Mouse (Mus musculus): ENCODE results near the gene Slc35f1. TPM values are rescaled to one million over a fixed set of nuclear protein-coding genes. Genes with fewer than 3 reads are reported as not detected.

Gene Slc35f1
- polyA plus RNA-seq, 1 experiment from 2014 or later = 2.0 TPM

DNA sequence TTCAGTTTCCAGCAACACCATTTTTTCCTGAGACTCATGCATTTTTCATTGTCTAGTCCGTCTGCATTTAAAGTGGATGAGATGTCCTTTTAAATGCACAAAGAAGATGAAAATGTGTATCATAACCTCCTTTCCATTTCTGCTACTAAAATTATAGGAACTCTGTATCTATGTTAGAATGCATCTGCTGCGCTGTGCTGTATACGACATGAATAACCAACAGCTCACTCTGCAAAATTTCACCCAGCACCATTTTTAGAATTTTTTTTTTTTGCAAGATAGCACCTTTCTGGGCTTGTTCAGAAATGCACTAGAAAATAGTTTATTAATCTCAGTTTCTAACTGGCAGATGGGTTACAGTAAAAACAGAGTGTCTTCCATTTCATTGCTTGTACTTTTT is 236.0 kb downstream of the Slc35f1 start:
- Histone ChIP-seq H3K4me3 (ENCODE audit: low read depth, low read length) (no peak overlapping the region), H3K4me2 (ENCODE audit: low read depth, severe bottlenecking) (no peak overlapping the region), H3K27ac (replicated peaks; ENCODE audit: low read depth, low read length) (no peak overlapping the region), H3K4me1 (ENCODE audit: control insufficient read depth, insufficient read depth, low read length) (no peaks in the 10 kb centered on the region), H3K27me3 (ENCODE audit: control insufficient read depth, insufficient read depth, low read length) (no peaks in the 10 kb centered on the region), H3K9ac (ENCODE audit: low read length) (no peak overlapping the region), H3K36me3 (ENCODE audit: control insufficient read depth, insufficient read depth, low read length) (no peaks in the 10 kb centered on the region), H3K9me3 (ENCODE audit: control insufficient read depth, low read length) (no peaks in the 10 kb centered on the region)
- DNase-seq (ENCODE audit: low spot score) (no peak), ATAC-seq (ENCODE audit: insufficient number of reproducible peaks, low FRiP score, low TSS enrichment, low read depth) (no peak)
- WGBS = 92% methylated on average over 3 of the region's 3 CpGs

DNA sequence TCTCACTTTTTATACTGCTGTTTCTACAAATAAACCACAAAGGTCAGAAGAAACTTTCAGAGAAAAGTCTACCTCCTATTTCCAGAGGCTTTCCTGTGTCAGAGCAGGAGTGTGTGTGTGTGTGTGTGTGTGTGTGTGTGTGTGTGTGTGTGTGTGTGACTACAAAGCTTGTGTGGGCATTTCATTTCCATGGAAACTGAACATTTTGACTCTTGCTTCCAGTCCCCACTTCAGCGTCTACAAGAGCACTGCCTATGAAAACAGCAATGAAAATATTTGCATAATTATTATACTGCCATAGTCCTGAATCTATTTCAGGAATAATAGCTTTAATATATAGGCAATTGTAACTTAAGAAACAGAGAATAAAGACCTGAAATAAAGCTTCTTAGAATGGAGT is 241.8 kb downstream of the Slc35f1 start:
- DNase-seq (ENCODE audit: low spot score) (no peak), ATAC-seq (ENCODE audit: insufficient number of reproducible peaks, low FRiP score, low TSS enrichment, low read depth) (no peak)
- Histone ChIP-seq H3K4me3 (ENCODE audit: low read depth, low read length) (no peak overlapping the region), H3K4me1 (ENCODE audit: control insufficient read depth, insufficient read depth, low read length) (no peaks in the 10 kb centered on the region), H3K4me2 (ENCODE audit: low read depth, severe bottlenecking) (no peak overlapping the region), H3K9me3 (ENCODE audit: control insufficient read depth, low read length) (no peaks in the 10 kb centered on the region), H3K9ac (ENCODE audit: low read length) (no peak overlapping the region), H3K36me3 (ENCODE audit: control insufficient read depth, insufficient read depth, low read length) (no peaks in the 10 kb centered on the region), H3K27me3 (ENCODE audit: control insufficient read depth, insufficient read depth, low read length) (no peaks in the 10 kb centered on the region), H3K27ac (replicated peaks; ENCODE audit: low read depth, low read length) (no peak overlapping the region)
- WGBS = 89% methylated on average over 1 of the region's 1 CpGs

DNA sequence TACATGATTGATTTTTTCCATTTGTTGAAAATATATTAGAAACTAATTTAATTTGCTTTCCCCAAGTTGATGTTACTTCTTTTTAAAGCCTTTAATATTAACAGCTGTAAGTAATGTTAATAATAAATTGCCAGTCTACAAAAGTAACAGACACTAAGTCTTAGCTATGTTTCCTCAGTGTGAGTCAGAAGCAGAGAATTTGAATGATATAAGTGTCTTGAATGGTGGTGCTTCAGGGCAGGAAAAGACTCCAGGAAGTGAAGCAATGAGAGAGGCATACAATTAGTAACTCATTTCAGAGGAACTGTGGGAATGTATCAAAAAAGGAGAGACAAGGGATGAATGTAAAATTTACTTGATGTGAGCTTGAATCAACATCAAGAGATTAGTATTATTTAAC is 244.3 kb downstream of the Slc35f1 start:
- H3K9ac ChIP-seq (ENCODE audit: low read length) = no peak overlapping the region

DNA sequence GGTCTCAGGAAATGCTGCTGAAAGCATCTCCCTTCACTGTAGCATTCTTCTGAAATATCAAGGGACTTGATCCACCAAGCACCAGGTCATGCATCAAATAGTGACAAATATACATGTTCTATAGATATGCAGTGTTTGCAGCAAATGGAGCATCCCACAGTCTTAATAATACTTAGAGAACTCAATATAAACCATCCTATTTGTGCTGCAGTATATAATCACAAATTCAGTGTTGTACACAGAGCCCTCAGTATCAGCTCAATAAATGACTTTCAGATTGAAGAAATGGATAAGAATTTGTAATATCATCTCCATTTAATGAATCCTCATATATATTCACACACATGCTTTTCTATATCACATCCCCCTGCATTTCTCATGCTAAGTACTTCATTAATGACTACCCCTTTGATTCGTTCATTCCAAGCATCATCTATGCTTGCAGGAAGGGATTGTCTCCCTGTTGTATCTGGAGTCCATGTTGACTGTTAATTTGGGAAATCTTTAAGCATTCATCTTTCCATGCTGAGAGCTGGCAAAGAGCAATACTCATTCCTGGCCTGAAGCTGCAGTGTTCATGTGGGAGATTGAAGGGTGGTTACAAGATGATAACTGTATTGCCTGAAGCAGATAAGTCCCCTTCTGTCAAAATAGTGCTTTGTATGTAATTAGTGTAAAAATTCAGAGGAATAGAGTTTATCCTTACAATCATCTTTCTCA is 249.9 kb downstream of the Slc35f1 start:
- no peak overlapping the region for H3K4me3 ChIP-seq (ENCODE audit: low read depth, low read length)
- H3K4me2 ChIP-seq (ENCODE audit: low read depth, severe bottlenecking) = no peak overlapping the region
- H3K4me1 ChIP-seq (ENCODE audit: control insufficient read depth, insufficient read depth, low read length) = no peaks in the 10 kb centered on the region
- DNase-seq (ENCODE audit: low spot score) (no peak), ATAC-seq (ENCODE audit: insufficient number of reproducible peaks, low FRiP score, low TSS enrichment, low read depth) (no peak)
- H3K9ac ChIP-seq (ENCODE audit: low read length) = no peak overlapping the region
- no peak overlapping the region for H3K27ac ChIP-seq (replicated peaks; ENCODE audit: low read depth, low read length)
- WGBS = 82% methylated on average over 1 of the region's 1 CpGs
- H3K9me3 ChIP-seq (ENCODE audit: control insufficient read depth, low read length) = no peaks in the 10 kb centered on the region
- no peaks in the 10 kb centered on the region for H3K27me3 ChIP-seq (ENCODE audit: control insufficient read depth, insufficient read depth, low read length)
- no peaks in the 10 kb centered on the region for H3K36me3 ChIP-seq (ENCODE audit: control insufficient read depth, insufficient read depth, low read length)

More for the DNA sequence above, 244.3 kb downstream of the Slc35f1 start:
- ATAC-seq (ENCODE audit: insufficient number of reproducible peaks, low FRiP score, low TSS enrichment, low read depth) (no peak), DNase-seq (ENCODE audit: low spot score) (no peak)
- no peaks in the 10 kb centered on the region for H3K4me1 ChIP-seq (ENCODE audit: control insufficient read depth, insufficient read depth, low read length)
- no peak overlapping the region for H3K4me3 ChIP-seq (ENCODE audit: low read depth, low read length)
- no peaks in the 10 kb centered on the region for H3K36me3 ChIP-seq (ENCODE audit: control insufficient read depth, insufficient read depth, low read length)
- H3K4me2 ChIP-seq (ENCODE audit: low read depth, severe bottlenecking) = no peak overlapping the region
- H3K27me3 ChIP-seq (ENCODE audit: control insufficient read depth, insufficient read depth, low read length) = no peaks in the 10 kb centered on the region
- H3K9me3 ChIP-seq (ENCODE audit: control insufficient read depth, low read length) = no peaks in the 10 kb centered on the region
- no peak overlapping the region for H3K27ac ChIP-seq (replicated peaks; ENCODE audit: low read depth, low read length)

DNA sequence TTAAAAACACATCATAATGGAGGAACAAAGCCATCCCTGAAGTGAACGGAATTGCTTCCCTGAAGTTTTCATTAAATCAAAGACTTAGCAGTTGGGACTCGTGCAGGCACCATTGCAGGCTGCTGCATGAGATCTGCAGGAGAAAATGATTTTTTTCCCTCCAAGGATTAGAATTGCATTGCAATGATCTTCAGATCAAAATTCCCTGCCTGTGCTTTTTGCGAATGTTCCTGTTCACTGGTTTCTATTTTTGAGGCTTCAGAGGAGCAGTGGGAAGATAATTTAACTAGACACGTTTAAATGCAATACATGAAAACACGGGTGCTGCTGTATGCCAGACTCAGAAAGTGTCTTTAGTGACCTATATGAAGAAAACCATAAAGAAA is 250.5 kb downstream of the Slc35f1 start:
- no peak for DNase-seq (ENCODE audit: low spot score)
- Histone ChIP-seq H3K9ac (ENCODE audit: low read length) (no peak overlapping the region), H3K27ac (replicated peaks; ENCODE audit: low read depth, low read length) (no peak overlapping the region), H3K4me2 (ENCODE audit: low read depth, severe bottlenecking) (no peak overlapping the region), H3K4me1 (ENCODE audit: control insufficient read depth, insufficient read depth, low read length) (no peaks in the 10 kb centered on the region), H3K36me3 (ENCODE audit: control insufficient read depth, insufficient read depth, low read length) (no peaks in the 10 kb centered on the region), H3K27me3 (ENCODE audit: control insufficient read depth, insufficient read depth, low read length) (no peaks in the 10 kb centered on the region), H3K9me3 (ENCODE audit: control insufficient read depth, low read length) (no peaks in the 10 kb centered on the region), H3K4me3 (ENCODE audit: low read depth, low read length) (no peak overlapping the region)
- ATAC-seq (ENCODE audit: insufficient number of reproducible peaks, low FRiP score, low TSS enrichment, low read depth) = no peak
- 81% methylated on average over 5 of the region's 5 CpGs for WGBS

DNA sequence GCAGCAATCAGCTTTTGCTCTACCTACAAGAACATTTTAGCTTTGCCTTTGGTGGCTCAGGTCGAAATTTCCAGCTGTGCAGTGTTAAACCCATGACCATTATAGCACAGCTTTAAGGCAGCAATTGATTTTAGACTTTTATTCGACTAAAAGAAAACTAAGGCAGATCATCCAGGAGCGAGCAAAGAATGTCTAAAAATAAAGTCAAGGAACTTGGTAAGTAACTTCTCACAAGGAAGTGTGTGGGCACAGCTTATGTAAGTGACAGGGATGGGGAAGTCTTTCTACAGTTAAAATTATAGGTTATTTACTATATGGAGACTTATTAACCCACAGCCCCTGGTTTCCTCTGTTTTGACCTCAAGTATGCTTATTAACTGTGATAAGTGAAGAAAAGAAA is 262.2 kb downstream of the Slc35f1 start:
- ATAC-seq (ENCODE audit: insufficient number of reproducible peaks, low FRiP score, low TSS enrichment, low read depth) (no peak), DNase-seq (ENCODE audit: low spot score) (no peak)
- no peaks in the 10 kb centered on the region for H3K27me3 ChIP-seq (ENCODE audit: control insufficient read depth, insufficient read depth, low read length)
- H3K4me3 ChIP-seq (ENCODE audit: low read depth, low read length) = no peak overlapping the region
- no peak overlapping the region for H3K4me2 ChIP-seq (ENCODE audit: low read depth, severe bottlenecking)
- no peaks in the 10 kb centered on the region for H3K4me1 ChIP-seq (ENCODE audit: control insufficient read depth, insufficient read depth, low read length)
- no peak overlapping the region for H3K9ac ChIP-seq (ENCODE audit: low read length)
- WGBS = 79% methylated on average over 3 of the region's 3 CpGs
- no peaks in the 10 kb centered on the region for H3K9me3 ChIP-seq (ENCODE audit: control insufficient read depth, low read length)
- no peaks in the 10 kb centered on the region for H3K36me3 ChIP-seq (ENCODE audit: control insufficient read depth, insufficient read depth, low read length)
- no peak overlapping the region for H3K27ac ChIP-seq (replicated peaks; ENCODE audit: low read depth, low read length)

DNA sequence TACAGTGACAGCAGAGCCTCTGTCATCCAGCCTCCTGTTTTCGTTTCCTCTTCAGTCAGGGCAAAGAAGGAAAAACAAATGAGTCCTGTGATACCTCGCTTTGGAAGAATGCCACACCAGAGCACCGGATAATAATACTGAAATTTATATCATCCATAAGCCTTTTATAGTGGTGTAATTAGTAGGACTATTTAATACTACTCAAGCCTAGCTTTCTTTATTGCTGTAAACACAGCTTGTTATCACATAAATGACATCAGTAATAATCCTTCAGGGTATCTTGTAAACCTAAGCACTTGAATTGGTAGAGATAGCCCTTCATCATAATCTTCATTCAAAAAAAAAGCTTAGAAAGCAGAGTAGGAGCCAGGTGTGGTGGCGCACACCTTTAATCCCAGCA is 266.4 kb downstream of the Slc35f1 start:
- ATAC-seq (ENCODE audit: insufficient number of reproducible peaks, low FRiP score, low TSS enrichment, low read depth) (no peak), DNase-seq (ENCODE audit: low spot score) (no peak)

DNA sequence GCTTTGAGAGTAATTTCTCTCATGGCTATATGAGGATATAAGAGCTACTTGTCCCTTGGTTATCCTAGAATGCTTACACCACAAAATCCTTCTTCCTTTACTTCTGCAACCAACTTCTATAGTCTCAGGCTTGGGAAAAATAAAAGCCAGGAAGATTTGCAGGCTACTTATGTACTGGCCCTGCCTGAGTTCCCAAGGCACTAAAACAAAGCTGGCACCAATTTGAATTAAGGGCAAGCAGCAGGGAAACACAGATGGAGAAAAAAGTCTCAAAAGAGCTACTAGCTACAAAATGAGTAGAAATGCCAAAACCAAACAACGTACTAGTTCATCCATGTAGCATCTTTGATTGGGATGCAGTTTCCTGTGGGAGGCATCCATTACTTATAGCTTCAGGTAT is 288.9 kb downstream of the Slc35f1 start:
- H3K4me1 ChIP-seq (ENCODE audit: control insufficient read depth, insufficient read depth, low read length) = no peaks in the 10 kb centered on the region
- no peak for DNase-seq (ENCODE audit: low spot score)
- H3K27me3 ChIP-seq (ENCODE audit: control insufficient read depth, insufficient read depth, low read length) = no peaks in the 10 kb centered on the region
- WGBS = 90% methylated on average over 1 of the region's 1 CpGs
- no peak overlapping the region for H3K27ac ChIP-seq (replicated peaks; ENCODE audit: low read depth, low read length)
- no peaks in the 10 kb centered on the region for H3K9me3 ChIP-seq (ENCODE audit: control insufficient read depth, low read length)
- no peak overlapping the region for H3K4me2 ChIP-seq (ENCODE audit: low read depth, severe bottlenecking)
- H3K9ac ChIP-seq (ENCODE audit: low read length) = no peak overlapping the region
- H3K36me3 ChIP-seq (ENCODE audit: control insufficient read depth, insufficient read depth, low read length) = no peaks in the 10 kb centered on the region
- H3K4me3 ChIP-seq (ENCODE audit: low read depth, low read length) = no peak overlapping the region
- ATAC-seq (ENCODE audit: insufficient number of reproducible peaks, low FRiP score, low TSS enrichment, low read depth) = no peak

More for the DNA sequence above, 266.4 kb downstream of the Slc35f1 start:
- Histone ChIP-seq H3K4me3 (ENCODE audit: low read depth, low read length) (no peak overlapping the region), H3K9ac (ENCODE audit: low read length) (no peak overlapping the region), H3K4me2 (ENCODE audit: low read depth, severe bottlenecking) (no peak overlapping the region), H3K4me1 (ENCODE audit: control insufficient read depth, insufficient read depth, low read length) (no peaks in the 10 kb centered on the region), H3K27me3 (ENCODE audit: control insufficient read depth, insufficient read depth, low read length) (no peaks in the 10 kb centered on the region), H3K9me3 (ENCODE audit: control insufficient read depth, low read length) (no peaks in the 10 kb centered on the region), H3K36me3 (ENCODE audit: control insufficient read depth, insufficient read depth, low read length) (no peaks in the 10 kb centered on the region), H3K27ac (replicated peaks; ENCODE audit: low read depth, low read length) (no peak overlapping the region)
- 79% methylated on average over 4 of the region's 4 CpGs for WGBS

DNA sequence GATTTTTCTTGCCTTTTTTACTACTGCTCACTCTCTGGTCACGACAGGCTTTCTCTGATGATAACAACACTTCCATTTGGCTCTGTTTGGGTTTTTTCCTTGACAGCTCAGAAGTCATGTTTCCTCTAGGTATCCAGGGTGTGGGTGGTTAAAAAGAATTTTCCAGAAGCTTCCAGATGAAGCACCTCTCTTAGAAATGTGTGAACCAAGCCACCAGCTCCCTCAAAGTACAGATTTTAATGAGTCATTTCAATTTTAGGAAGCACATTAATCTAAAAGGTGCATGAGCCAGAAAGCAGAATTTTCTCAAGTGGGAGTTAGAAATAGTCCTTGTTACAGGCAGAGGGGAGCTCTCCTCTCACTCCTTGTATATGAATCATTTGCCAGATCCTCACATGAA is 292.5 kb downstream of the Slc35f1 start:
- Histone ChIP-seq H3K9ac (ENCODE audit: low read length) (no peak overlapping the region), H3K4me1 (ENCODE audit: control insufficient read depth, insufficient read depth, low read length) (no peaks in the 10 kb centered on the region), H3K27me3 (ENCODE audit: control insufficient read depth, insufficient read depth, low read length) (no peaks in the 10 kb centered on the region), H3K27ac (replicated peaks; ENCODE audit: low read depth, low read length) (no peak overlapping the region), H3K9me3 (ENCODE audit: control insufficient read depth, low read length) (no peaks in the 10 kb centered on the region), H3K4me2 (ENCODE audit: low read depth, severe bottlenecking) (no peak overlapping the region), H3K36me3 (ENCODE audit: control insufficient read depth, insufficient read depth, low read length) (no peaks in the 10 kb centered on the region), H3K4me3 (ENCODE audit: low read depth, low read length) (no peak overlapping the region)
- ATAC-seq (ENCODE audit: insufficient number of reproducible peaks, low FRiP score, low TSS enrichment, low read depth) (no peak), DNase-seq (ENCODE audit: low spot score) (no peak)
- 65% methylated on average over 1 of the region's 1 CpGs for WGBS

Data from limb, embryonic 11.5 days (tissue).